Mouse (Mus musculus): ENCODE measurements at regions not wholly inside any gene's neighbourhood (a gene's known extent, or its start where the extent isn't known, plus 50 kb on each side); places are given as distances from the start of the nearest gene placed in this dataset.

DNA sequence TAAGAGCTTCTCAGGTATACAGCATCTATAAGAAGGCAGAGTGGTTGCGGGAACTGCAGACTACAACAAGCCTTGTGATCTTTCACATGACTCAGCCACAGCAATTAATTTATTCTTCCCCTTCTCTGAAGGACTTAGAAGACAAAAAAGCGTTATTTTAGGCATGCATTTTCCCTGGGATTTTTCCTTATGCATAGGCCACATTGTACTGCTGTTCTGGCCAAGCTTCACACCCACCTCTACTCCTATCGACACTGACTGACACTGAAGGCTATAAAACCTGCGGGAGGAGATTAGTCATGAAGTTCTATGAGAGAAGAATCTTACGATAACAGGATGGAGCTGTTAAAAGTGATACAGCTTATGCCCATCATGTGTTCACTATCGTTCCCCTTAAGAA is 441.9 kb downstream of the Tox3 start:
- no peak for DNase-seq (ENCODE audit: low spot score)

DNA sequence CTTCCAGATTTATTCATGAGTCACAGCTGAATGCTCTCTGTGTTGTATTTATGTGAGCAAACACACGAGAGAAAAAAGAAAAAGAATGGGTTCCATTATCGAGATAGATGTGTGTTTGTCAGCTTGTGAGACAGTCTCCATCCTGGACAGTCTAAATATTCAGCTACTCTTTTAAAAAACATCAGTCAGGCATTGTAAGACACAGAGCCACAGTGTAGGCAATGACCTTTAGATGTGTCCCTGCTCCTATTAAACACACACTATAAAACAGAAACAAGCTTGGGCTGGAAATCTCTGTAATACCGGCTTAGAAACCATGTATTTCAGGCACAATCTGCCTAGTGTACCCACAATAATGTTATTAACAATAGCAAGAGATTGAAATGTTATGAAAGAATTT is 442.6 kb downstream of the Tox3 start:
- DNase-seq (ENCODE audit: low spot score) = no peak

GRCm38 (mm10) chr8:89903346-89903745 is 444.8 kb downstream of the Tox3 start:
- DNase-seq (ENCODE audit: low spot score) = no peak

DNA sequence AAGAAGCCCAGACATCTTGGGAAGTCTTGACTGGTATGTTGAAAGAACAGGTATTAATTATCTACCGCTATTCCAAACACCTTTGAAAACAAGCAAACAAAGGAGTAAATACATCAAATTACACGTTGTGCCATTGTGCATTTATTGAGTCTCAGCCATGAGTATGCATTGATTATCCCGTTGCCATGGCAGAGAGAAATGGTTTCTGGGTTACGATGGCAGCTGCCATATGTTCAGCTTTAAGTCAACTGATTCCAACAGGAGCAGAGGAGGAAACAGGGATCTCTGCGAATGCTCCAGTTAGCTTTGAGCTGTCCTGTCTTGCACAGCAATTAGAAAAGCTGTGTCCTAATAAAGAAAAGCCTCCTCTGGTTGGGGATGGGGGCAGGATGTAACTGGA is 475.4 kb downstream of the Tox3 start:
- no peak for DNase-seq (ENCODE audit: low spot score)

DNA sequence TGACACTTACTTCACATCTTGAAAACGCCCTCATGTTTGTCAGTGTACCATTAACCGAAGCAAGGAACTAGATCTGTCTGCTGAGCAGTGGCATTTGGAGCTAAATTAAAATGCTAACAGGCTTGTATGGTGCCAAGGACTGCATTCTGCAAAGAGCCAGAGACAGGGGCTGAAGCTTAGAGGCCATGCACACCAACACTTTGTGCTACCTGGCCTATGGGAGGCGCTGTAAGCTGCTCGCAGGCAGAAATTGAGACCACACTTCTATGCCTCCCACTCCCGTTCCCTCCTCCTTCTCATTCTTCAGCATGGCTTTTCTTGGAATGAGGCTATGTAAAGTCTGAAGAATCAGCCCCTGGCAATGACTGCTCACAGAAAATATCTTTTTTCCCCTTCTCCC is 476.2 kb downstream of the Tox3 start:
- no peak for DNase-seq (ENCODE audit: low spot score)

DNA sequence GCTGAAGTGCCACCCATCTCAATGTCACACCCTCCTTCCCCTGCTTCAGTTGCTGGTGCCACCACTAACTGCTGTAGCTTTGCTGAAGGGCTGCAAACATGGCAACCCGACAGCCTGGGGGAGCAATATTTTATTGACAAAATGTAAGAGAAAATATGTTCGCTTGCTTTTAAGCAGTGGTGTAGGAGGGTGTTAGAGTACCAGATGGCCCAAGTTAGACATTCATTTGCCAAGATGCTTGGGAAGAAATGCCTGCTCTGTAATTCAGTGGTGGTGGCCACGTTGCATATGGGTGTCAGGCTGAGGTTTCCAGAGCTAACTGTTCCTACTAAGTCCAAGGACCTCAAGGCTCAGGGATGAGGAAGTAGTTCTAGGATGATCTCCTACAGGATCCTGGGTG is 488.3 kb downstream of the Tox3 start:
- no peak for DNase-seq (ENCODE audit: low spot score)

DNA sequence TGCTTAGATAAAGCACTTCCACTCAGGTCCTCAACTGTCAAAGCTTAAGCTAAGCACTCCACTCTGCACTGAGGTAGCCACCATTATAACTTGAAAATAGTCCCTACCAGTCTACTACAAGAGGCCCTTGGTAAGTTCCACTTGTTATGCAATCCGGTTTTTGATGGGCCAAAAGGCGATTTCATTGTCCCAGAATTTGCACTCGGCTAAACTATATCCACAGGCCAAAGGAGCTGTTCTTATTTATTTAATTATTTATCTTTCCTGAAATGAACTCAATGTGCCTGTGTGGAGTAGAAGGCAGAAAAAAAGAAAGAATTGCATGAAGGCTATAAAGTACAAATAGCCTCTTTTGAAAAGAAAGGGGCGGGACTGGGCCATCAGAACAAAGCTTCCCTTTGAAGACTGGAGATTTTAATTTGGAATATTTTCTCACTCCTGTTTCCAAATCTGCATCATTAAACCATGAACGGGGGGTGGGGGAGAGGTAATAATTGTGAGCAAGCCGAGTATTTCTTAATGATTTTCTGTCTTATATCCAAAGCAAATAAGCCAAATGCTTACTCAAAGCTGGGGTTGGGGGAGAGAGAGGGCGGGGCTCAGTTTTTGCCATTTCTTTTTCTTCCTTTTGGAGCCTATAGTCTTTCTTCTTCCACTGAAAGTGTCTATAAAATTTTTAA is 489.3 kb downstream of the Tox3 start:
- DNase-seq (ENCODE audit: low spot score) = no peak

GRCm38 (mm10) chr8:89855556-89855955 is 492.6 kb downstream of the Tox3 start:
- DNase-seq (ENCODE audit: low spot score) = no peak

DNA sequence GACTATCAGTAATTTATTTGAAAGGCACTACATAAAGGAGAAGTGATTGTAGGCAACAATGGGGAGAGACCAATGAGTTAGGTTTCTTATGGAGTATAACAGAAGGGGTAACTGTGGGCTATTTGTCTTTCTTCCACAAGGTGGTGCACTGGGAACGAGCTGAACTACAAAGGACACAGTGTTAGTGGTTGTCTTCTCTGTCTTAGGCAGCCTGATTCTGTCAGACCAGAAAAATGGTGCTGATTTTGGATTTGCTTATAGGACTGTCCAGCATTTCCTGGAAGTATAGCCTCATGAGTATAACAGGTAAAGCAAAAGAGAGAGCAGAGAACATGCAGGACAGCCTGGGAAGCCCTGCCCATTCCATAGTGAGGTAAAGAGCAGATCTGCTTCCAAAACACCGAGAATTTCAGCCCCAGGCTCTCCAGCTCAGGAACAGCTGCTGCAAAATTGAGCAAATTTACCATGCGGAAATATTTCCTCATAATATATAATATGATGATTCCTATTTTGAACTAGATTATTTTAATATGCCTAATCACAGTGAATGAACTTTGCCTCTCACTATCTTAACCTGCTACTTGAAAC is 497.8 kb downstream of the Tox3 start:
- DNase-seq (ENCODE audit: low spot score) = no peak

DNA sequence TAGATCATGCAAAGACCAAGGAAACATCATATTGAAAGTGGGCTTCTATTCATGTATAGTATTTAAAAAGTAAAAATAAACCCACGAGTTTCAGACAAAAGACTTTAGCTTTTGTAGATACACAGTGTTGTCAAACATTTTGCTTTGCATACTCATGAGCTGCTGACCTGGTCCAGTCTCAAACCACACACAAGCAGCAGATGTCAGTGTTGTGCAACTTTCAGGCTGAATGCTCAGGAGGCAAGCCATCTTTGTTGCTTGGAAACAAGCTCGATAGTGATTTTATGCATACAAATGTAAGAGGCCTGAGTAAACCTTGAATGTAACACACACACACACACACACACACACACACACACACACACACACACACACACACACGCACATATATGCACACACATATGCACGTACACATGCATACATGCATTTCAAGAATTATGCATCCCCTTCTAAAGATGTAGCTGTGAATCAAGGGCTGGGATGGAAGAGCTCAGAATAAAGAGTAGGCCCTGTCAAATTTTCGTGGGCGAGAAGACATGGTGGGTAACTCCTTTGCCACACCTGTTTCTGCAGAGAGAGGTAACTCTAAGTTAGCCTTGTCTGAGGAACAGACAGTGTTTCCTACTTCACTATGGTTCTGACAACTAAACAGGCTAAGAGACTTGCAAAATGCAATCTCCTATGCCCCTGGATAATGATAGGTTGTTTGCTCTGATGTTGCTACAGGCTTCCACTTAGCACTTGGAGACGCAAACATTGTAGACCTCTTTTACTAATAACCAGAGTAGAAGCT is 498.5 kb downstream of the Tox3 start:
- DNase-seq (ENCODE audit: low spot score) = no peak

DNA sequence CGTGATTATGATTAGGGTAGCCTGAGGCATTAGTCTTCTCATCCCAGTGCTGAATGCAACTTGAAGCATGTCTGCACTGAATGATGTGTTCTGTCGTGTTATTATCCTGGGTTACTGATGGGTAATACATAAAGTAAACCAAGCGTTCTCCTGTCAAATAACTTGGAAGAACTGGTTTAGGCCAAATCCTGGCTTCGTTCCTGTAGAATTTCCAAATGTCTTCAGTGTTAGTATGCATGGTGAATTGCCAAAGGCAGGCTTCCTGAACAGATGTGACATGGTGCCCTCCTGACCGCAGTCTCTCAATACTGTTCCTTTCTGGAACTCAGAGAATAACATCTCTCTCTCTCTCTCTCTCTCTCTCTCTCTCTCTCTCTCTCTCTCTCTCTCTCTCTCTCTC is 509.6 kb downstream of the Tox3 start:
- no peak for DNase-seq (ENCODE audit: low spot score)

GRCm38 (mm10) chr8:89833715-89834114 is 514.4 kb downstream of the Tox3 start:
- no peak for DNase-seq (ENCODE audit: low spot score)

DNA sequence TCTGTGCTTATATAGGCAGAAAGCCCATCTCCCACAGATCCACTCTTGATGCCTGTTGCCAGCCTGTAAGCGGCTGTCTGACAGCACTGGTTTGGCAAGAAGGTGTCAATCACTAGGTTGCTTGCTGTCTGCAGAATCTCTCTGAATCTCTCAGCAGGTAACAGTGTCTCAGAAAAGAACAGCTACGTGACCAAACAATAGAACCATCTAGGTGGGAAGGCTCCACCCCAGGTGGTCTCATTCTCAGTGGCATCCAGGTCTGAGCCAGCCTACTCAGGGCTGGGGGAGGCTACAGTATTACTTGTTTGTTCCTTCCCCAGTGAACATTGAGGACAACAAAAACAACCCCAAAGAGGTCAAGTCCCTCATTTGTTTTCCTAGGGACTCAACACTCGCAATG is 523.6 kb downstream of the Tox3 start:
- no peak for DNase-seq (ENCODE audit: low spot score)

DNA sequence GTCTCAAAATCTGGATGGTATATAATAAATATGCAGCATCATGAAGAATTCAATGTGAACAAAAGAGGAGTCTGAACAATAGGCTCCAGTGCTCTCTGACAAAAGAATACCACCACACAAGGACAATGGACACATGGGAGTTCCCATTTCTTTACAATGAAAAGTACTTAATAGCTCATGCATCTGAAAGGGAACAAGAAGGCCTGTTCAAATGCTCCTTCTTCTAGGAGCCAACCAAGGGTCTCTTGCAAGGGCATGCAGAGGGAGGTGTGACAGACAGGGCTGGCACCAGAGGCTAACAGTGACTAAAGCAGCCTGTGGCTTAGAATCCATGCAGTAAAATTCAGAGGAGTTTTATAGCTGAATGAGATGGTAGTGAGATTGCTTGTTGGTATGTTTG is 524.5 kb downstream of the Tox3 start:
- no peak for DNase-seq (ENCODE audit: low spot score)

DNA sequence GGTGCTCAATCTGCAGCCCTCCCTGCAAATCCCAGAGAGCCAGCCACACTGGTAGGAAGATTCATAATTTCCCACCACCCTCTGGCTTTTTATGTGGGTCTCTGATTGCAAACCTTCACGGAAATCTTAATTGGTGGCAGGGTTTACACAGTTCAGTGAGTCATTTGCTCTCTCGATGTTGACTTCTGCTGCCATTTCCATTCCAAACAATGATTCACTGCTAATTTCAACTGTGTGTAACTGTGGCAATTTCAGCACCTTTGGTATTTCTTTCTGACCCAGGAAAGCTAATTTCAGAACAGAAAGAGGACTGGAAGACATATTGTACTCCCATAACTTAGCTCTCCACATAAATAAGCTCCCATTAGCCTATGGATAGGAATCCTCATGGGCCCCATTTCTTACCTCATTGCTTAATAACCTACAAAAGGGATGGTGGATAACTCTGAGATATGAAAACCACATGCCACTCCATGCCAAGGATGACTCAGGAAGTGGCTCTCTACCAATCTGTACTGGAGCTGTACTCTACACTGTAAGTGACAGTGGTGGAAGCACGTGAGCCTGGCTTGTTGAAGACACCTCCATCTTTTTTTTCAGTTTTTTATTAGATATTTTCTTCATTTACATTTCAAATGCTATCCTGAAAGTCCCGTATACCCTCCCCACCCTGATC is 536.0 kb downstream of the Tox3 start:
- no peak for DNase-seq (ENCODE audit: low spot score)

DNA sequence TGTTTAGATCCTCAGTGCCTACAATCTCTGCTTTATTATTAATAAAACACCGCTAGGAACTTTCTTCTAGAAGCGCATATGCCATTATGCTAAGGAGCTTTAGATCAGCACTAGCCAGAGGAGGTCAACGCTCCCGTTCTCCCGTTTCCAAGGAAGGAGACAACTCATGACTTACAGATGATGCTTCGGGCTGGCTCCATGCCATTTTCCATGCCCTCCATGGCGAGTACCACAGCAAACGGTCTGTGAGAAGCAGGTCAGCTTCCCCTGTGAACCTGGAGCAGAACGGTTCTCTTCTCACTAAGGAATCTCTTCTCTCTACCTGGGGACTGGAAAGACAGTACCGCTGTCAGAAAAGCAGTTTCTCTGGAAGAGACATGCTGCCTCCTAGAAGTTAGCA is 559.8 kb downstream of the Tox3 start:
- no peak for DNase-seq (ENCODE audit: low spot score)

- DNase-seq (ENCODE audit: low spot score) = no peak
Observed at GRCm38 (mm10) chr8:89787050-89787905, 560.9 kb downstream of the Tox3 start.

- DNase-seq (ENCODE audit: low spot score) = no peak
Observed at GRCm38 (mm10) chr8:89785011-89785410, 563.1 kb downstream of the Tox3 start.

DNA sequence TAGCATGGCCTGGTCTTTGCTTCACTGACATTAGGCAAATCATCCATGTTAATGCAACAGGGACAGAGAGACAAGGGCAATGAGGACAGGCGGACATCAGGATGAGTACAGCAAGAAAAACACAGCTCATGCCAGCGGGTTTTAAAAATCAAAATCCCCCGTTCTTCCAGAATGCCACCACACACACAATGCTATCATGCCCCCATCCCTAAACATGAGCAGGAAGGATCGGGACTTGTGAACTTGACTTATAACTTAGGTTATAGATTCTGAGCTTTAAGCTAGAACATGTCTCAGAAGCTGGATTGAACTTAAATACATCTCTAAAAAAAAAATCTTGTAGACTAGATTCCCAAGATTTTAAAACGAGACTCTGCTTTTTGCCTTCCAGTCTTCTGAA is 564.8 kb downstream of the Tox3 start:
- DNase-seq (ENCODE audit: low spot score) = no peak

GRCm38 (mm10) chr8:89766387-89766786 is 581.8 kb downstream of the Tox3 start:
- no peak for DNase-seq (ENCODE audit: low spot score)

DNA sequence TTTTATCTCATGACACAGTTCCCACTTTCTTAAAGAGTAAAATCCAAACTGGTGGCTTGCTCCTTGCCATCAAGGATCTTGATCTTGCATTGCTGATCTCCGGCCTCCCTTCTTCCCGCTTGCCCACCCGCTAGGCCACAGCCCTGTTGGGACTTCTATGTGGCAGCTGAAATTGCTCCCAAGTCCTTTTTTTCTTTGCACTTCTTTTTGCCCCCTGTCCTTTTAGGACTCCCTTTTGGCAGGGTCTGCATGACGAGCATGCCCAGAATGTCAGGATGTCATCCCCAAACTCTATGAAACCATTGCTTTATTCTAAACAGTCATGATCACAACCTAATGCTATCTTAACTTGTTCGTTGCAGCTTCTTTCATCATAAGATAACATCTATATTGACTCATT is 588.6 kb downstream of the Tox3 start:
- DNase-seq (ENCODE audit: low spot score) = no peak

DNA sequence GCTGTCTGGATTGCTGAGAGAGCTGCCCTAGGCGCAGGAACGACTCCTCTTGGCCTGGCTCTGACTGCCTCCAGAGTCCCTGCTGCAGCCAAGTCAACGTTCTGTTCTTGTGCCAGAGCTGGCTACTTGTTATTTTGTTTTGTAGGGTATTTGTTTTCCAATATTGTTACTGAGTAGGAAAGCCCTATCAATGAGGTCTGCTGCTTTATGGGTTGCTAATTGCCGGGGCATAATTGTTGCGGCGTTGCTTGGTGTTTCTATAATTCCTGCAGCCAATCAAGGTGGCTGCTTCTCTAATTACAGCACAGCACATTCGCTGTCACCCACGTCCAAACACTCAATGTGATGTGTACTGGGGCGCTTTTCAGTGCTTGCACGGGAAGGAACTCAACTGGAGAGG is 589.4 kb downstream of the Tox3 start:
- DNase-seq (ENCODE audit: low spot score) = no peak

All from ovary, adult 18-20 months (tissue).